Mouse (Mus musculus) kidney, adult 2 months (tissue): ENCODE results near the gene Gucy1b2.

Experiments used
- CTCF ChIP-seq: fragments of 200-500 bp; conservative IDR thresholded peaks from 2 replicates; pipeline ENCODE4 v1.5.1; 2011; ENCODE audit warnings: low read depth, mild to moderate bottlenecking, control low read depth, low read length, moderate library complexity, mixed read lengths; ENCODE audit not compliant: insufficient read depth, insufficient read length
- POLR2A ChIP-seq: fragments of 200-500 bp; IDR thresholded peaks from one replicate; pipeline ENCODE4 v1.6.1; 2011; ENCODE audit warnings: low read depth, low read length, control low read depth

DNA sequence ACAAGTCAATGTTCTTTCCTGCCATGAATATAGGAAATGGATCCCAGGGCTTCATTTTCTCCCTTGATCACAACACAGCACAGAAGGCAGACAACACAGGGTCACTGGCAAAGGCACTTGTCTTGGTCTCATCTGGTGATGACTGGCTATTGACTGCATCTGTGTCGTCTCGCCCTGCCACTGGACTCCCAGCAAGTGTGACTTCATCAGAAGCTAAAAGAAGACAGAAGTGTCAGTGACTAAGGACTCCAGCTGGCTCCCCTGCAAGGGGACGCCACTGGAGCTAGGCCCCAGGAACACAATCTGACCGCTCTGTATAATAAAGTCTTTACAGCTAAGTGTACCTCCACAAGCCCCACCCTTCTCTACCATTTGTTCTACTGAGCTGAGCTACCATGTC lies 63.3 kb downstream of the Gucy1b2 start:
- TF ChIP-seq CTCF (no peak), POLR2A (no peak)
